Mouse (Mus musculus) induced T-regulatory cell, adult 2 months (primary cell): ENCODE results near the gene Cabp2.
"Not testable (repeated sequence)": the region's sequence is repeated elsewhere in the genome, so short reads cannot be mapped to it uniquely, and the experiment has no call there.

ENCODE experiments used
- DNase-seq: peaks from one replicate; pipeline ENCODE4 v3.0.0-alpha.2; 2012; ENCODE audit warnings: low read depth

The Cabp2 gene

DNA sequence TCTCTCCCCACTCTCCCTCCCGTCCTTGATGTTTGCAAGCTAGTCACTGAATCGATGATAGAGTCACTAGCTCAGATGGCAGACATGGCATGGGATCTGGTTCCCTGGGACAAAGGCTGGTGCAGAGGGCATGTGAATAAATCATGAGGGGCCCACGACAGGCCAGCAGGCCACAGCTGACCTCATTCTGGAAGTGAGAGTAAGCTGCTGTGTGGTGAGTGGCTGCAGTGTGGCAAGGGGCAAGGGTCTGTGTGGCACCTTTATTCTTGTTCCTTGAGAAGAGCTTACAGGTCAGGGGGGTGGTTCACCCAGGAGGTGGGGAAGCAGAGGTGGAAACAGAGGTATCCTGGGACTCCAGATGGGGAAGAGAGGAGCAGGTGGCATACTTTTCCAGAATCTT, at the start of gene Cabp2:
TSS of gene Cabp2 (plus strand) at position 185 of the 400 bp plus-strand sequence.
- DNase-seq, result no peak

GRCm38 (mm10) chr19:4032668-4033067, 48.7 kb upstream of the Cabp2 start:
- no peak for DNase-seq

GRCm38 (mm10) chr19:4033298-4033697, 48.1 kb upstream of the Cabp2 start:
- no peak for DNase-seq

- DNase-seq, result no peak
These were observed 47.6 kb upstream of the Cabp2 start for GRCm38 (mm10) chr19:4033742-4034141.

GRCm38 (mm10) chr19:4036327-4037045, 44.9 kb upstream of the Cabp2 start:
- peak; percentile 41 for DNase-seq

- not testable (repeated sequence) for DNase-seq
These were observed 44.1 kb upstream of the Cabp2 start for GRCm38 (mm10) chr19:4037154-4037787.

- DNase-seq, result peak; percentile 94
These were observed 43.6 kb upstream of the Cabp2 start, which contains the start of gene Gstp1 for GRCm38 (mm10) chr19:4037788-4038232. TSS of gene Gstp1 (minus strand) at chr19:4037985.

DNA sequence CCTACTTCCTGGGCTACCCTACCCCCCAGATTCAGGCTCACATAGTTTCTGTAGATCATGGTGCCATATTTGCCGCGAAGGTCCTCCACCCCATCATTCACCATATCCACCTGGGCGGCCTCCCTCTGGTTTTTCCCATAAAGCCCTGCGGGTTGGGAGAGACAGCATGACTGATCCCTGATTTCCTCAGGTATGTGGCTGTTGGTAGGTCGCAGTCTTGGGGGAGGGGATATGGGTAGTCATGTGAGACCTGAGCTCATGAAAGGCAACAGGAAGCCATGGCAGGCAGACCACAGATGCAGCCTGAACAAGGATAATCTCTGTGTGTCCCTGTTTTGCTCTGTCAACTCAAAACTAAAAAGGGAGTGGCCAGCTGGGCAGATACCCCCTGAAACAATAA, 40.4 kb upstream of the Cabp2 start:
- not testable (repeated sequence) for DNase-seq

GRCm38 (mm10) chr19:4041500-4041899, 39.9 kb upstream of the Cabp2 start:
- not testable (repeated sequence) for DNase-seq

GRCm38 (mm10) chr19:4042124-4042523, 39.3 kb upstream of the Cabp2 start:
- no peak for DNase-seq

DNA sequence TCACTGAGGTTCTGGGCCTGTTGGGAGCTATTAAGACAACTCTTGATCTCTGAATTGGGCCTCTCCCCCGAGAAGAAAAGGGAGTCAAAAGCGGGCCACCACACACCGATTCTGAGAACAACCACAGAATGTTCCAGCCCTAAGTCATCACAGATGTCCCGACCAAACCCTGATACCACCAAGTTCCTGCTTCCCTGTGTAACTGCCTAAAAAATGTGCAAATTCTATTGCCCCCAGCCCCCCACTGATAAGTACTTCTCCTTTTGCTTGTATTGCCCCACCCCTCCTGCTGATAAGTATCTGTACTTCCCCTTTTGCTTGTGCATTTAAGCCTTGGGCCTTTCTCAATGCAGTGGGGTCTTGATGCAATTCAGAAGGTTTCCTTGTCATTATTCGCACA, 37.3 kb upstream of the Cabp2 start:
- peak; percentile 41 for DNase-seq

DNA sequence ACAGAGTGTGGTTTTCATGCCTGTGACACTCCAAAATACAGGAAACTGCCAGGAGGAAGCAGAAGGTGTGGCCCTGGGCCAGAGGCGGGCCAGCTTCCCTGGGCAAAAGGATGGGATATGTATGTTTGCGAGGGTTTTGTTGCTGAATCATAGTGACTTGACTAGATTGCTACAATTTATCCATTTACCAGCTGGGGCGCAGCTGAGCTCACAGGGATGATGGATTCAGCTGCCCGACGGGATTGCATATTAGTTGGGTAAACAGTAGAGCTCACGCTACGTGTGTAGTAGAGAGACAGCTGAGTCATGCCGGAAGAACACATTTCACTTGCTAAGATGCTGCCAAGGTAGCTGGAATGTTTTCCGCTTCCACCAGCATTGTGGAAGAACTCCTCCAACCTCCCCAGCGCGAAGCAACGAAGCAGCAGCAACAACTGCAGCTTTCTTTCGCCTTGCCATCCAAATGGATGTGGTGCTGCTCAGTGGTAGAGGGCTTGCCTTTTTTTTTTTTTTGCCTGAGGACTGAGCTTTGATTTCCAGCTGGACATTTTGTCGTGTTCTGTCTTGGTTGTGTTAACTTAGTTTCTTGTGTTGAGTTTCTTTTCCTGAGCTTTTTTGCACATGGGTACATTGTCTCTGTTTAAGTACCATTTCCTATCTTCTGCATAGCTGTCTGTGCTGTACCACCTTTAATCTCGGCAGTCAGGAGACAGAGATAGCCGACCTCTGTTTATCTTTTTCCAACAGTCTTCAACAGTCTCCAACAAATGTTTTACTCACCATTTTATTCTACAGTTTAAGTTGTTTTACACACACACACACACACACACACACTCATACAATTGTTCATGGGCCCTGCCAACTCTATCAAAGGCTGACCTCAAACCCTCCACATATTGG, 35.2 kb upstream of the Cabp2 start, which contains the start of gene Gstp2:
TSS of gene Gstp2 (minus strand) at position 58 of the 900 bp plus-strand sequence.
- peak; percentile 24 for DNase-seq

- no peak for DNase-seq
These were observed 34.5 kb upstream of the Cabp2 start for GRCm38 (mm10) chr19:4046866-4047254.

GRCm38 (mm10) chr19:4047859-4048258, 33.5 kb upstream of the Cabp2 start:
- peak; percentile 94 for DNase-seq

DNA sequence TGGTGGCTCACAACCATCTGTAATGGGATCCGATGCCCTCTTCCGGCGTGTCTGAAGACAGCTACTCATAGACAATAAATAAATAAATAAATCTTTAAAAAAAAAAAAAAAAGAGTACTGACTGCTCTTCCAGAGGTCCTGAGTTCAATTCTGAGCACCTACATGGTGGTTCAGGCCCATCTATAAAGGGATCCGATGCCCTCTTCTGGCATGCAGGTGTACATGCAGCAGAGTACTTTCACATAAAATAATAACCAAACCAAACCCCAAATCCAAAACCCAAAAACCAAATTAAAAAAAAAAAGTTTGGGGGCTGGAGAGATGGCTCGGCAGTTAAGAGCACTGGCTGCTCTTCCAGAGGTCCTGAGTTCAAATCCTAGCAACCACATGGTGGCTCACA, 32.3 kb upstream of the Cabp2 start:
- DNase-seq, result not testable (repeated sequence)

DNA sequence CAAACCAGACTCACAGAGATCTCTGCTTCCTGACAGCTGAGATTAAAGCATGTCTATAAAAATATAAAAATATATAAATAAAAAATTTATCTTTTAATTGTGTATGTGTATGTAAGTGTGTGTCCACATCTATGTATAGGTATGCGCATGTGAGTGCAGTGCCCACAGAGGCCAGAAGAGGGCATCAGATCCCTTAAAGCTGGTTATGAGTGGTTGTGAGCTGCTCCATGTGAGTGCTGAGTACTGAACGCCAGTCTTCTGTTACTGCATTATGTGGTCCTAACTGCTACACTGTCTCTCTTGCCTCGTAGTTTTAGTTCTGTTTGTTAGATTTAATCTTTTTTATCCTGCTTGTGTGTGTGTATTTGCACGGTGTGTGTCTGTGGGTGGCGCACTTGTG, 30.4 kb upstream of the Cabp2 start:
- DNase-seq, result peak; percentile 60

- peak; percentile 90 for DNase-seq
These were observed 29.4 kb upstream of the Cabp2 start for GRCm38 (mm10) chr19:4051741-4052515.

- DNase-seq, result peak; percentile 83
These were observed 28.8 kb upstream of the Cabp2 start for GRCm38 (mm10) chr19:4052516-4053030.

DNA sequence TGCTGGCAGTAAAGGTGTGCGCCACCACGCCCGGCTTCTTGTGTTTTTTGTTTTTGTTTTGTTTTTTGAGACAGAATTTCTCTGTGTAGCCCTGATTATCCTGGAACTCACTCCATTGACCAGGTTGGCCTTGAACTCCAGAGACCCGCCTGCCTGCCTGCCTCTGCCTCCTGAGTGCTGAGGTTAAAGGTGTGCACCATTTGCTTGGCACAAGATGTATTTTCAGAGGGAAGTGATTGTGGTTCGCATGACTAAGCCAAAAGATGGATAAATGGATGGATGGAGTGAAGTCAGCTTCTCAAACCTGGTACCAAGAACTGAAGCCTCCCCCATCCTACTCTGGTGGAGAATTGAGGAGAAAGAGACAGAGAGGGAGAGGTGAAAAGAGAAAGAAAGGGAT, 26.8 kb upstream of the Cabp2 start:
- no peak for DNase-seq

DNA sequence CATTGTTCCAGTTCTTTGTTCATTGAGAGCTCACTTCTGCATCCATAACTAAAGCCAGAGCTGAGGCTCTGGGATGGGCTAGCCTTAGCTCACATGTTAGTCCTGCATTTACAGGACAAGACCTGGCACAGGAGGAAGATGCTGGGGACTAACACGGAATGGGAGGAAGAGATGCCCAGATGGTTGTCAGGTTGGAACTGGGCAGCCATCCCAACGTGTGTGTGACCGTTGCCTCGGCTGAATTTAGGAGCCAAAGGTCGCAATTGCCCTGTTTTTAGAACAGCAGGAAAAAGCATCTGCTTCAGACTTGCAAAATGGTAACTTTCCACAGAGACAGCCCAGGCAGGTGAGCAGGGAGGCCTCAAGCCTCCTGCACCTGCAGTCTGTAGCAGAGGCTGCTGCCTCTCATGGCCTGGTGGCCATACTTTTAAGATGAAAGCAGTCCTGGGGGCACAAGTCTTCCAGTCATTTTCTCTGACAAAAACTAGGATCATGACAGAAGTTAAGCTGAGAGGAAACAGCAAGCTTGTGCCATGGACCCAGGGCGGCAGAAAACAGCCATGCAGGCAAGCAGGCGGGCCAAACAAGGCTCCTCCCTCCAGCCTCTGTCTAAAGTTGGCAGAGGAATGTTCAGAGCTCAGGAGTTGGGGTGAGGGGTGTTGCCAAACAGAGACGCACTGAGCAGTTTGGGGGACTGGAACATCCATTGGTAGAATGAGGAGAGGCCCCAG, 26.0 kb upstream of the Cabp2 start:
- no peak for DNase-seq
